Mouse (Mus musculus): ENCODE data around the gene Gm44965. TPM values are rescaled to one million over a fixed set of nuclear protein-coding genes. Genes with fewer than 3 reads are reported as not detected.
A peak's percentile ranks its signal among the peaks of the same experiment; 100 is the strongest.
"Not testable (repeated sequence)": the region's sequence is repeated elsewhere in the genome, so short reads cannot be mapped to it uniquely, and the experiment has no call there.

Gene Gm44965
- polyA plus RNA-seq, 1 experiment: not detected

GRCm38 (mm10) chr6:48609512-48609911 lies 15.8 kb downstream of the Gm44965 start:
- TF ChIP-seq CTCF (IDR thresholded peaks at IDR 0.05; ENCODE audit: insufficient read depth, low read depth, low read length) (no peak), POLR2A (IDR thresholded peaks at IDR 0.05; ENCODE audit: insufficient read depth, low read depth, low read length) (no peak)
- H3K4me3 ChIP-seq (ENCODE audit: insufficient read depth, low read depth, low read length): no peak overlapping the region
- WGBS: 71% methylated on average over 7 of the region's 7 CpGs
- no peak overlapping the region for H3K27ac ChIP-seq (ENCODE audit: insufficient read depth, low read depth, low read length)
- H3K4me1 ChIP-seq (ENCODE audit: control insufficient read depth, insufficient read depth, low read length): no peaks in the 10 kb centered on the region

DNA sequence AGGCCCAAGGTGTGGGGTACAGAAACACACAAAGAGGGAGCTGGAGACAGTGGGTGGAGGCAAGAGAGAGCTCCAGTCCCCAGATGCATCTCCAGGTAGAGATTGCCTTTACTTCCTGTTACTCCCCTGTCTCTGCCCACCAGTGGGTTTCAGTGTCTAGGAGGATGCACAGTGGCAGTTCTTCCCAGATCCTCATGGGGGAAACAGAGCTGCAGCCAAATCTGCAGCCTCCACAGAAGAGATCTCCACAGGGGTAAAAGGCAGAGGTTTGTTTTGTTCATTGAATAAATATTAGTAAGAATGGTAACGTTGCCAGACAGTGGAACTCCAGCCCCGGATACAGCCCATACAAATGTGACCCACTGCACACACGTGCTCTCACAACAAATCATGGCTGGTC lies 16.9 kb downstream of the Gm44965 start:
- Histone ChIP-seq H3K27ac (ENCODE audit: insufficient read depth, low read depth, low read length) (no peak overlapping the region), H3K4me3 (ENCODE audit: insufficient read depth, low read depth, low read length) (no peak overlapping the region), H3K4me1 (ENCODE audit: control insufficient read depth, insufficient read depth, low read length) (no peaks in the 10 kb centered on the region)
- WGBS: 43% methylated on average over 3 of the region's 3 CpGs
- no peak for TF ChIP-seq CTCF (IDR thresholded peaks at IDR 0.05; ENCODE audit: insufficient read depth, low read depth, low read length)
- TF ChIP-seq POLR2A (IDR thresholded peaks at IDR 0.05; ENCODE audit: insufficient read depth, low read depth, low read length): no peak

DNA sequence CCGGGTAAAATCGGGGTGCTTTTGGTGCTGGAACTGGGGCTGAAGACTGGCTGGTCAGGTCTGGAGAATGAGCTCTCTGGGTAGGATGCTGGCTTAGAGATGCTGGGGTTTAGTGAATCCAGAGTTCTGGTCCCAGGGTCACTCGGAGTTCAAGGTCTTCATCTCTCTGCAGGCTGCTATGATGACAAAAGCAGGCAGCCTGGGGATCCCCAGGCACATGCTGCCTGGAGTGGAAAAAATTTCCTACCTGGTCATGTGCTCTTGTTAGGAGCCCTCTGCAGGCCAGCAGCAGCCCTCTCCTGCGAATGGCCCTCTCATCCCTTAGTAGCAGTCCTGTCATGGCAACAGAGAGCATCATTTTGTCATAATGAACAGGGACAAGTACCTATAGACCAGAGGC lies 19.7 kb downstream of the Gm44965 start:
- Histone ChIP-seq H3K4me3 (ENCODE audit: insufficient read depth, low read depth, low read length) (no peak overlapping the region), H3K4me1 (ENCODE audit: control insufficient read depth, insufficient read depth, low read length) (no peaks in the 10 kb centered on the region), H3K27ac (ENCODE audit: insufficient read depth, low read depth, low read length) (no peak overlapping the region)
- TF ChIP-seq CTCF (IDR thresholded peaks at IDR 0.05; ENCODE audit: insufficient read depth, low read depth, low read length): no peak
- TF ChIP-seq POLR2A (IDR thresholded peaks at IDR 0.05; ENCODE audit: insufficient read depth, low read depth, low read length): no peak
- WGBS: 92% methylated on average over 4 of the region's 4 CpGs

- H3K27ac ChIP-seq (ENCODE audit: insufficient read depth, low read depth, low read length): no peak overlapping the region
- no peak overlapping the region for H3K4me3 ChIP-seq (ENCODE audit: insufficient read depth, low read depth, low read length)
- no peak for TF ChIP-seq CTCF (IDR thresholded peaks at IDR 0.05; ENCODE audit: insufficient read depth, low read depth, low read length)
- no peak for TF ChIP-seq POLR2A (IDR thresholded peaks at IDR 0.05; ENCODE audit: insufficient read depth, low read depth, low read length)
- H3K4me1 ChIP-seq (ENCODE audit: control insufficient read depth, insufficient read depth, low read length): no peaks in the 10 kb centered on the region
- WGBS: 95% methylated on average over 5 of the region's 5 CpGs
Measured at GRCm38 (mm10) chr6:48614756-48615155, 21.0 kb downstream of the Gm44965 start.

GRCm38 (mm10) chr6:48620031-48620430 lies 26.3 kb downstream of the Gm44965 start:
- Histone ChIP-seq H3K4me1 (ENCODE audit: control insufficient read depth, insufficient read depth, low read length) (no peaks in the 10 kb centered on the region), H3K4me3 (ENCODE audit: insufficient read depth, low read depth, low read length) (no peak overlapping the region), H3K27ac (ENCODE audit: insufficient read depth, low read depth, low read length) (no peak overlapping the region)
- 94% methylated on average over 30 of the region's 30 CpGs for WGBS
- TF ChIP-seq POLR2A (IDR thresholded peaks at IDR 0.05; ENCODE audit: insufficient read depth, low read depth, low read length) (no peak), CTCF (IDR thresholded peaks at IDR 0.05; ENCODE audit: insufficient read depth, low read depth, low read length) (no peak)

GRCm38 (mm10) chr6:48622186-48622843 lies 28.6 kb downstream of the Gm44965 start:
- WGBS: 86% methylated on average over 8 of the region's 8 CpGs
- H3K27ac ChIP-seq (ENCODE audit: insufficient read depth, low read depth, low read length); H3K4me3 ChIP-seq (ENCODE audit: insufficient read depth, low read depth, low read length); H3K4me1 ChIP-seq (ENCODE audit: control insufficient read depth, insufficient read depth, low read length): not testable (repeated sequence)

DNA sequence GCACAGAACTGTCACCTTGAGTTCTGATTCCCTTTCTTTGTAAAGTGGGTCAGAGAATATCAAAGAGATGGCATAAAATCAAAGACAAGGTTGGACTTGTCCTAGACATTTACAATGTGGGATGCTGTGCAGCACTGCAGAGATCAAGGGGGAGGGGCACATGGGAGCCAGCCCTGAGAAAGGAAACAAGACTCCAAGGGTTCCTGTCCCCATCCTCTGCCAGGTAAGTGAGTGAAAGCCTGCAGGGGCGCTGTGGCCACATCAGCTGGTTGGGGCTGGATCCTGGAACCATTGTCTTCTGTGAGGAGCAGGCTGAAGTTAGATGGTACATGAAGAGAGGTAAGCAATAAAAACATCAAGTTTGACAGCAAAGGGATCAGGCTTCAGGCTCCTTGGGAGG lies 29.7 kb downstream of the Gm44965 start:
- H3K27ac ChIP-seq (ENCODE audit: insufficient read depth, low read depth, low read length): no peak overlapping the region
- TF ChIP-seq CTCF (IDR thresholded peaks at IDR 0.05; ENCODE audit: insufficient read depth, low read depth, low read length): no peak
- TF ChIP-seq POLR2A (IDR thresholded peaks at IDR 0.05; ENCODE audit: insufficient read depth, low read depth, low read length): no peak
- 33% methylated on average over 1 of the region's 1 CpGs for WGBS
- peaks cover 8% of the 10 kb centered on the region; the same call in 1 of the 2 replicates for H3K4me1 ChIP-seq (ENCODE audit: control insufficient read depth, insufficient read depth, low read length)
- H3K4me3 ChIP-seq (ENCODE audit: insufficient read depth, low read depth, low read length): no peak overlapping the region

GRCm38 (mm10) chr6:48626464-48626863 lies 32.7 kb downstream of the Gm44965 start, which contains the start of gene AI854703:
AI854703 (plus strand) TSS chr6:48626764.
- Histone ChIP-seq H3K4me1 (ENCODE audit: control insufficient read depth, insufficient read depth, low read length) (peaks cover 22% of the 10 kb centered on the region), H3K27ac (ENCODE audit: insufficient read depth, low read depth, low read length) (peak within 1 kb of the TSS; percentile 22), H3K4me3 (ENCODE audit: insufficient read depth, low read depth, low read length) (peak within 1 kb of the TSS; percentile 67)
- TF ChIP-seq POLR2A (IDR thresholded peaks at IDR 0.05; ENCODE audit: insufficient read depth, low read depth, low read length): no peak
- TF ChIP-seq CTCF (IDR thresholded peaks at IDR 0.05; ENCODE audit: insufficient read depth, low read depth, low read length): no peak
- 40% methylated on average over 8 of the region's 8 CpGs for WGBS

GRCm38 (mm10) chr6:48626984-48627383 lies 33.2 kb downstream of the Gm44965 start:
- peak overlapping the region; percentile 22 for H3K27ac ChIP-seq (ENCODE audit: insufficient read depth, low read depth, low read length)
- H3K4me3 ChIP-seq (ENCODE audit: insufficient read depth, low read depth, low read length): peak overlapping the region; percentile 67
- no peak for TF ChIP-seq POLR2A (IDR thresholded peaks at IDR 0.05; ENCODE audit: insufficient read depth, low read depth, low read length)
- TF ChIP-seq CTCF (IDR thresholded peaks at IDR 0.05; ENCODE audit: insufficient read depth, low read depth, low read length): no peak
- WGBS: under 1% methylated on average over 32 of the region's 32 CpGs
- peaks cover 22% of the 10 kb centered on the region for H3K4me1 ChIP-seq (ENCODE audit: control insufficient read depth, insufficient read depth, low read length)
